Mouse (Mus musculus): ENCODE measurements at regions not wholly inside any gene's neighbourhood (a gene's known extent, or its start where the extent isn't known, plus 50 kb on each side); places are given as distances from the start of the nearest gene placed in this dataset.

DNA sequence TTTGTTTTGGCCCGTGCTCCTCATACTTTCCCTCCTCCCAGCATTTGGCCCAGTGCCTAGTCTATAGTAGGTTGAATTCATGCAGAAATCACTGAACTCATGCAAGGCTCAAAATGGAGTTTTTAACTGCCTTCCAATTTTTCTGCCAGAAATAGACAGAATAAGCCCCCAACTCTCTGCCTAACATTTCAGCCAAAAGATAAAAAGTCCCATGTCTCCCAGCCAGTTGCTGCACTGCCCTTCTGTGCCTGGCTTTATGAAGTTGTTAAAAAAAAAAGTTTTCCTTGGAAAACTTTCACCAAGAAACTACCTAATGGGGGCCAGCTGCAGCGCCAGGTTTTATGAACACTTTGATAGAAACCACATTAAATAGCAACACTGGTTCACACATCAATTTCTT is 222.0 kb downstream of the Zic3 start:
- peak in 1 of 2 experiments; percentile 3 for DNase-seq

DNA sequence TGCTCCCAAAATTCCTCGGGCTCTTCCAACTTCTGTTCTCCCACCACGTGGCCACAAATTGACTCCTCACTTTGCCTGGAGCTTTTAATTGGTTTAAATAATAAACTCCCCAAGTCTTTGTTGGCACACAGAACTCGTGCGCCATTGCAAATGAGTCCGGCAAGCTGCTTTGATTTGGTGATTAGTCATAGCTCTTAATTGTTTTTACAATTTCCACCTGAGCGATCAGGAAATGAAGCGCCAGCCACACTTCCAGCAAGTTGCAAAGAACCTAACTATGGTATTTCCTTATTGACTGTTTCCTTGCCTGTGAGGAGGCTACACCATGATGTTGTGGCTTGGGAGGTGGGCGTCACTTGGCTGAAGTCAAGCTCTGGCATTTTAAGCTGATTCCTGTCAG is 233.5 kb downstream of the Zic3 start:
- DNase-seq, result peak in 1 of 2 experiments; percentile 8

DNA sequence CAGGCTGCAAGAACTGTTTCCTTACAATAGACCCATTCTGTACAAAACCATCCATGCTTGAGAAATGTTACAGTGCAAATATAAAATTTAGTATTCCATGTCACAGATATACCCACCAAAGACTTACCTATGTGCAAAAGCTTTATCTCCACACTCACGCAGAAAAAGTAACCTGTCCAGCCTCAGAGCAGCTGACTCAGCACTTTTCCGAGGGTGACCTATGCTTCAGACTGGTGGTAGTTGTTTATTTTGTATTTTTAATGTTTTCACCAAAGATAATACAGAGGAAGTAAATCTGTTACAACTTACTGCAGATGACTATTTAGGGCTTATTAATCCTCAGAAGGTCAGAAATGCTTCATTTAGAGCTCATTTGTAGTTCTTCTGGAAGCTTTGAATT is 260.4 kb downstream of the Zic3 start:
- no peak for DNase-seq

DNA sequence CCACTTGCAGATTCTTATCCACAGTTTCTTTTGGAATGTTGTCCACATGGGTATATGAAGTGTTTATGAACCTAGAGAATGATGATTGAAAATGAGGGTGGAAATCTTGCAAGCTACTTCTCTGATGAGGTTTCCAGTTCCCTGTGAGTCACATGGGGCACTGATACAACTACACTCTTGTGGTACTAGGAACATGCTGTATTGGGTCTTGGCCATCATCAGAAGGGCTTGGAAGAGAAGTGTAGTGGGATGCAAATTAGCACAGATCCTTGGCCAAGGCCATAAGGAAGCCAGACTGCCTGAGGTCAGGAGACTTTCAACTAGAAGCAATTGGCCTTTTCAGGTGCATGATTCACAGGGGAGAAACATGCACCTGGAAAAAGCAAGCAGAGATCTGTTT is 300.3 kb downstream of the Zic3 start:
- peak in 1 of 2 experiments; percentile 0 for DNase-seq

DNA sequence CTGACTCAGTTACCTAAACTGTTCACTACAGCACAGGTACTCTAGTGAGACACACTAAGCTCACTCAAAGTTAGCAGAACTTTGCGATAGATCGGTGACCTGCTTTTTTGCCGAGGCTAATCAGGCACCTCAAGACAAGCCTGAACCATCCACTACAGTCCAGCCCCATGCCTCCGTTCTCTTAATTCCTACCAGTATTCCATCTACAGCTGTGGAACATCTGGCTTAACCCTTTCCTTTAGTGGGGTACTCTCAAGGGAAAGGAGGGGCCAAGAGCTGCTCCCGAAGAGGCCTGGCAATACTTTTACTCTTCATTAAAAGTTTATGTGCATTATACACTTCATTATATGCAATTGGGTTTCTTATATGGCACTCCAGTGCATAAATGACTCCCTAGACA is 329.1 kb downstream of the Zic3 start:
- no peak for DNase-seq

DNA sequence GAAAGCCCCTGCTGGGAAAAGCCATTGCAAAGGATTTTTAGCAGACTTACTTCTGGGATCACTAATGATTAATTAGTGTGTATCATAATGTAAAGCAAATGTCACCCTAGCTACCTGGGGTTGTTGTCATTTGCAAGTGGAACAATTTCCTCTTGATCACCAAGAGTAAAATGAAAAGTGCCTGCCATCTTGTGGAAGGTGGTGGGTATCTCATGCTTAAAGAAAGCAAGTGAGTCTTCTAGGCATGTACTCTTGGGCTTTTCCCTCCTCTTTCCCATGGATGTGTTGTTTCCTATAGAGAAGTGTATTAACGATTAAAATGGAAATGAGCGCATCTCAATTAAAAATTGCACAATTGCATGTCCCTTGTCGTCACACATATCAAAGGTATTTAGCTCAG is 355.4 kb downstream of the Zic3 start:
- DNase-seq, result peak; percentile 52 to 57
